Mouse (Mus musculus): ENCODE data around the gene Plcxd2.

GRCm38 (mm10) chr16:45956390-45956950, 53.5 kb downstream of the Plcxd2 start:
- TF ChIP-seq CTCF (IDR thresholded peaks at IDR 0.05; ENCODE audit: control insufficient read depth, insufficient read depth, insufficient read length) (no peak), MYOG (IDR thresholded peaks at IDR 0.05; ENCODE audit: control insufficient read depth, extremely low read depth, insufficient read length) (no peak), MAX (IDR thresholded peaks at IDR 0.05) (no peak)
